In genomic region chr13:37895564-37896254, GRCm38 (mm10) we compare ENCODE assay signal across 12 mouse cellular contexts.
DNase-seq lines count a peak whose midpoint lies in the region; ATAC-seq and TF ChIP-seq lines count a peak whose summit lies in the region.
"Had no signal": no experiment of that assay in that cellular context is flagged by ENCODE, and none has a peak within 500 bp of the region (broad histone marks: within the 10 kb centered on the region; RNA-seq: fewer than 3 reads in every experiment).

No protein-coding gene starts in this region.

- WGBS in lung, embryonic 14.5 days = 53% methylated on average over 6 of the region's 6 CpGs
- WGBS in liver, embryonic 15.5 days (ENCODE audit: insufficient replicate concordance) = 47% methylated on average over 6 of the region's 6 CpGs
- 87% methylated on average over 6 of the region's 6 CpGs for whole genome bisulfite sequencing in hindbrain, embryonic 13.5 days

- peak overlapping the region; percentile 79 for H3K27ac ChIP-seq in lung, embryonic 14.5 days (ENCODE audit: low read depth)
- peak overlapping the region; percentile 51 for H3K27ac ChIP-seq in liver, embryonic 15.5 days (replicated peaks)
- H3K27ac ChIP-seq in hindbrain, embryonic 13.5 days = no peak overlapping the region
- H3K27ac ChIP-seq: forebrain, embryonic 10.5 days had no signal

- no peak for TF ChIP-seq CTCF in lung, embryonic 14.5 days (IDR thresholded peaks at IDR 0.05; ENCODE audit: low read depth)

- H3K9ac ChIP-seq in lung, embryonic 14.5 days = no peak overlapping the region
- no peak overlapping the region for H3K9ac ChIP-seq in liver, embryonic 15.5 days
- H3K9ac ChIP-seq in hindbrain, embryonic 13.5 days = no peak overlapping the region

- ATAC-seq in lung, embryonic 14.5 days (ENCODE audit: insufficient read depth) = peak; percentile 78
- peak; percentile 47; the same call in 1 of the 2 replicates for ATAC-seq in liver, embryonic 15.5 days (ENCODE audit: insufficient read depth)
- ATAC-seq in hindbrain, embryonic 13.5 days (ENCODE audit: low FRiP score) = no peak
- ATAC-seq in monocyte, adult 5-6 weeks (replicated peaks; ENCODE audit: insufficient number of reproducible peaks, low FRiP score, low TSS enrichment, poor library complexity, severe bottlenecking) = no peak

- H3K4me1 ChIP-seq in lung, embryonic 14.5 days (ENCODE audit: insufficient read depth) = no peaks in the 10 kb centered on the region
- peaks cover 19% of the 10 kb centered on the region for H3K4me1 ChIP-seq in liver, embryonic 15.5 days (replicated peaks)
- H3K4me1 ChIP-seq in hindbrain, embryonic 13.5 days (replicated peaks) = no peaks in the 10 kb centered on the region
- H3K4me1 ChIP-seq: forebrain, embryonic 10.5 days had no signal

- H3K4me3 ChIP-seq in lung, embryonic 14.5 days (ENCODE audit: low read depth, low read length) = no peak overlapping the region
- H3K4me3 ChIP-seq in liver, embryonic 15.5 days (replicated peaks) = no peak overlapping the region
- no peak overlapping the region for H3K4me3 ChIP-seq in hindbrain, embryonic 13.5 days
- H3K4me3 ChIP-seq: forebrain, embryonic 10.5 days had no signal

- DNase-seq in lung, embryonic 14.5 days = peak; percentile 69
- no peak for DNase-seq in lung, postnatal 14 days
- peak; percentile 62 for DNase-seq in kidney, adult 18-20 months
- no peak for DNase-seq in frontal cortex, postnatal 14 days (ENCODE audit: low spot score in 2 of 2)
- DNase-seq: adrenal gland, postnatal 36 days; cerebellum, adult 11-12 months; thymus, postnatal 14 days had no signal

- H3K36me3 ChIP-seq in lung, embryonic 14.5 days (ENCODE audit: insufficient read depth) = peaks cover 88% of the 10 kb centered on the region
- H3K36me3 ChIP-seq in liver, embryonic 15.5 days (replicated peaks) = peaks cover 84% of the 10 kb centered on the region
- no peaks in the 10 kb centered on the region for H3K36me3 ChIP-seq in hindbrain, embryonic 13.5 days

- H3K27me3 ChIP-seq in lung, embryonic 14.5 days (ENCODE audit: insufficient read depth, low read length) = no peaks in the 10 kb centered on the region
- H3K27me3 ChIP-seq in liver, embryonic 15.5 days = no peaks in the 10 kb centered on the region
- H3K27me3 ChIP-seq in hindbrain, embryonic 13.5 days = no peaks in the 10 kb centered on the region
- H3K27me3 ChIP-seq: CH12.LX had no signal

- H3K9me3 ChIP-seq in lung, embryonic 14.5 days (ENCODE audit: low read depth, low read length) = no peaks in the 10 kb centered on the region
- H3K9me3 ChIP-seq in liver, embryonic 15.5 days (replicated peaks) = no peaks in the 10 kb centered on the region
- H3K9me3 ChIP-seq in hindbrain, embryonic 13.5 days = no peaks in the 10 kb centered on the region
- H3K9me3 ChIP-seq: forebrain, embryonic 10.5 days had no signal

- H3K4me2 ChIP-seq in lung, embryonic 14.5 days = peak overlapping the region; percentile 20; the same call in 1 of the 2 replicates
- H3K4me2 ChIP-seq in liver, embryonic 15.5 days = no peak overlapping the region
- H3K4me2 ChIP-seq in hindbrain, embryonic 13.5 days = no peak overlapping the region

Comparison
In these comparisons a context has a peak if more than half of its experiments do, and no peak if none do; other contexts are left out.
1. DNase-seq: peak in lung, embryonic 14.5 days (single experiment) and kidney, adult 18-20 months (single experiment); none in lung, postnatal 14 days (single experiment) and frontal cortex, postnatal 14 days (0 of 2).
2. ATAC-seq: peak in lung, embryonic 14.5 days (single experiment) and liver, embryonic 15.5 days (single experiment); none in hindbrain, embryonic 13.5 days (single experiment) and monocyte, adult 5-6 weeks (single experiment).